In the genomic region with DNA sequence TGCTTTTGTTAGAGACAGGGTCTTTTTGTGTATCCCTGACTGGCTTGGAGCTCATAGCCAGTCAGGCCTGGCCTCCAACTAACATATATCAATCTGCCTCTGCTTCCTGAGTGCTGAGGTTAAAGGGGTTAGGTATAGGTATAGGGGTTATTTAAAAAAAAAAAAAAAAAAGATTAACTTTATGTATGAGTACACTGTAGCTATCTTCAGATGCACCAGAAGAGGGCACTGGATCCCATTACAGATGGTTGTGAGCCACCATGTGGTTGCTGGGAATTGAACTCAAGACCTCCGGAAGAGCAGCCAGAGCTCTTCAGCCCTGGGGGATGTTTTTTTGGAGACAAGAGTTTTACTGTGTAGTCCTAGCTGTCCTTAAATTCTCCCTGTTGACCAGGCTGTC, we compare ENCODE assay signal across 1 mouse cellular context.
TF ChIP-seq lines count a peak whose summit lies in the region.

No protein-coding gene starts in this region.

TF ChIP-seq in ES-E14, 5 proteins besides CTCF, POLR2A, EP300 and RAD21:
- TF ChIP-seq CHD2 (IDR thresholded peaks at IDR 0.05; ENCODE audit: low read depth, low read length): no peak
- TF ChIP-seq MAFK (IDR thresholded peaks at IDR 0.05; ENCODE audit: insufficient read depth, low read depth, low read length): no peak
- TF ChIP-seq ZNF384 (IDR thresholded peaks at IDR 0.05; ENCODE audit: low read depth, low read length): peak; percentile 81
